Mouse (Mus musculus): ENCODE data around the gene 2900026A02Rik. TPM values are rescaled to one million over a fixed set of nuclear protein-coding genes. Genes with fewer than 3 reads are reported as not detected.

Gene 2900026A02Rik
- polyA plus RNA-seq, 1 experiment from 2014 or later = 7.2 TPM

- no peak overlapping the region for H3K4me2 ChIP-seq (replicated peaks)
- no peaks in the 10 kb centered on the region for H3K9me3 ChIP-seq
- no peak overlapping the region for H3K27ac ChIP-seq
- H3K27me3 ChIP-seq = no peaks in the 10 kb centered on the region
- 87% methylated on average over 11 of the region's 11 CpGs for WGBS
- no peak overlapping the region for H3K4me3 ChIP-seq
- H3K36me3 ChIP-seq = no peaks in the 10 kb centered on the region
- peaks cover 6% of the 10 kb centered on the region for H3K4me1 ChIP-seq
- no peak overlapping the region for H3K9ac ChIP-seq
- no peak for ATAC-seq (ENCODE audit: low FRiP score, low read depth)
These were observed 50.8 kb downstream of the 2900026A02Rik start for GRCm38 (mm10) chr5:113170064-113170754.

GRCm38 (mm10) chr5:113167733-113168132 lies 53.3 kb downstream of the 2900026A02Rik start:
- no peak overlapping the region for H3K9ac ChIP-seq
- ATAC-seq (ENCODE audit: low FRiP score, low read depth) = no peak
- H3K36me3 ChIP-seq = no peaks in the 10 kb centered on the region
- H3K4me1 ChIP-seq = peaks cover 20% of the 10 kb centered on the region
- H3K4me3 ChIP-seq = no peak overlapping the region
- no peak overlapping the region for H3K27ac ChIP-seq
- no peaks in the 10 kb centered on the region for H3K9me3 ChIP-seq
- WGBS = 38% methylated on average over 2 of the region's 2 CpGs
- no peak overlapping the region for H3K4me2 ChIP-seq (replicated peaks)
- H3K27me3 ChIP-seq = no peaks in the 10 kb centered on the region

DNA sequence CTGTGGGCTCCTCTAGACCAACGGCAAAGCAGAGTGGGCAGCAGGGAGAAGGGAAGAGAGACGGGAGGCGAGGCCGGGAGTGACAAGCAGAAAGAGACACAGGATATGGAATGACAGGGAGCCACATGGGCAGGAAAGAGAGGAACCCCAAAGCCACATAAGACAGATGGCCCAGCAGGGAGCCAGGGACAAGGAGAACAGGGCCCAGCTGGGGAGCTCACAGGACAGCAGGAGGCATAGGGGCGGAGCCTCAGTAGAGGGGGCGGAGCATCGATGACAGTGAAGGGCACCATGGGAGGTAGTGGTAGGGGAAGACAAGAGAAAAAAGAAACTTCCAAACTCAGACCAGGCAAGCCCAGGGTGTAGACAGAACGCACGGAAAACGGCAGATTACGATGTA lies 55.6 kb downstream of the 2900026A02Rik start:
- Histone ChIP-seq H3K4me3 (no peak overlapping the region), H3K27ac (peak overlapping the region; percentile 11; the same call in 1 of the 2 replicates), H3K9me3 (no peaks in the 10 kb centered on the region), H3K4me1 (peaks cover 23% of the 10 kb centered on the region), H3K9ac (no peak overlapping the region), H3K27me3 (peaks cover 2% of the 10 kb centered on the region; the same call in 1 of the 2 replicates), H3K4me2 (replicated peaks) (no peak overlapping the region), H3K36me3 (no peaks in the 10 kb centered on the region)
- no peak for ATAC-seq (ENCODE audit: low FRiP score, low read depth)
- WGBS = 46% methylated on average over 11 of the region's 11 CpGs

GRCm38 (mm10) chr5:113164873-113165441 lies 56.1 kb downstream of the 2900026A02Rik start:
- Histone ChIP-seq H3K4me1 (peaks cover 23% of the 10 kb centered on the region), H3K9ac (no peak overlapping the region), H3K4me2 (replicated peaks) (no peak overlapping the region), H3K27ac (peak overlapping the region; percentile 11; the same call in 1 of the 2 replicates), H3K27me3 (peaks cover 2% of the 10 kb centered on the region; the same call in 1 of the 2 replicates), H3K36me3 (no peaks in the 10 kb centered on the region), H3K4me3 (no peak overlapping the region), H3K9me3 (no peaks in the 10 kb centered on the region)
- WGBS = 8% methylated on average over 16 of the region's 16 CpGs
- ATAC-seq (ENCODE audit: low FRiP score, low read depth) = peak; percentile 82

- Histone ChIP-seq H3K27me3 (peaks cover 2% of the 10 kb centered on the region; the same call in 1 of the 2 replicates), H3K9me3 (no peaks in the 10 kb centered on the region), H3K36me3 (no peaks in the 10 kb centered on the region), H3K9ac (no peak overlapping the region), H3K4me2 (replicated peaks) (0 out of 2 replicates have a peak overlapping the region, but pooled peaks have one; percentile 11), H3K27ac (no peak overlapping the region), H3K4me1 (peaks cover 23% of the 10 kb centered on the region), H3K4me3 (no peak overlapping the region)
- ATAC-seq (ENCODE audit: low FRiP score, low read depth) = peak; percentile 60
- WGBS = 22% methylated on average over 9 of the region's 9 CpGs
These were observed 56.6 kb downstream of the 2900026A02Rik start for GRCm38 (mm10) chr5:113164448-113164847.

DNA sequence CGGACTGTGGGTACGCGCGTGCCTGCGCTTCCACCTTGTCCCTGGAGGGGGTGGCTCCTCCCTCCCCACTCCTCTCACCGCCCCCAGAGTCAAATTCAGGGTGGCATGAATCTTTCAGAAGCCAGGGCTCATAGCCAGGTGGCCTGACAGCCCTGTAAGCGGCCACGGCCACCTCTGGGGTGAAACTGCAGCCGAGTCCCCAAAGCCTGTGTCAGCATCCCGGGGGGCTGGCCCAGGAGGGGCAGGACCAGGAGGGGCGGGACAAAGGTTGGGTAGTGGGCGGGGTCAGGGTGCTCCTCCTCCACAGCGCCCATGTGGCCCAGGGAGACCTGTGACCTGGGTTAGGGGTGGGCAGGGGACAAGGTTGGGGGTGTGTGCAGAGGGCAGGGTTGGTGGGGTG lies 57.9 kb downstream of the 2900026A02Rik start:
- no peak for ATAC-seq (ENCODE audit: low FRiP score, low read depth)
- H3K27ac ChIP-seq = no peak overlapping the region
- peak overlapping the region; percentile 68 for H3K4me2 ChIP-seq (replicated peaks)
- H3K27me3 ChIP-seq = peaks cover 2% of the 10 kb centered on the region; the same call in 1 of the 2 replicates
- H3K9ac ChIP-seq = peak overlapping the region; percentile 56
- H3K9me3 ChIP-seq = no peaks in the 10 kb centered on the region
- H3K4me1 ChIP-seq = peaks cover 33% of the 10 kb centered on the region
- WGBS = under 1% methylated on average over 13 of the region's 13 CpGs
- no peaks in the 10 kb centered on the region for H3K36me3 ChIP-seq
- H3K4me3 ChIP-seq = peak overlapping the region; percentile 37

GRCm38 (mm10) chr5:113162699-113163098 lies 58.3 kb downstream of the 2900026A02Rik start:
- peak overlapping the region; percentile 68 for H3K4me2 ChIP-seq (replicated peaks)
- peak overlapping the region; percentile 37 for H3K4me3 ChIP-seq
- peaks cover 2% of the 10 kb centered on the region; the same call in 1 of the 2 replicates for H3K27me3 ChIP-seq
- no peak overlapping the region for H3K27ac ChIP-seq
- no peak for ATAC-seq (ENCODE audit: low FRiP score, low read depth)
- WGBS = 6% methylated on average over 9 of the region's 9 CpGs
- no peaks in the 10 kb centered on the region for H3K9me3 ChIP-seq
- H3K4me1 ChIP-seq = peaks cover 37% of the 10 kb centered on the region
- H3K36me3 ChIP-seq = no peaks in the 10 kb centered on the region
- H3K9ac ChIP-seq = peak overlapping the region; percentile 56

DNA sequence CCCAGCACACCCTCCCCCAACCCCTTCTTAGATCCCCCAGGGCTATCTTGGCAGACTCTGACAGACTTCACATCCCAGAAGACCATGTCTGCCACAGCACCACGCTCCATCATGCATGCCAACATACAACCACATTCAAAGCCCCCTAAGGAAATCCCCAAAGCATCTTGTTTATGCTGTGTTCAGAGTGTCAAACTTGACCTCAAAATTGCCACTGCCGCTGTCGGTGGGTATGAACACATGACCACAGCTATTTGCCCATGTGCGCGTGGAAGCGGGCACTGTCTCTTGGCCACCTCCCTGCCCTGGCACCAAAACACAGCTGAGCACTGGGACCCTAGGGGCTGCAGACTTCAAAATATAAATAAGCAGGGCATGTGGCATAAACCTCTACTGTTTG lies 59.5 kb downstream of the 2900026A02Rik start:
- H3K4me1 ChIP-seq = peaks cover 43% of the 10 kb centered on the region
- WGBS = 89% methylated on average over 6 of the region's 6 CpGs
- H3K36me3 ChIP-seq = no peaks in the 10 kb centered on the region
- H3K9ac ChIP-seq = no peak overlapping the region
- no peak overlapping the region for H3K27ac ChIP-seq
- no peak overlapping the region for H3K4me3 ChIP-seq
- H3K9me3 ChIP-seq = no peaks in the 10 kb centered on the region
- no peak overlapping the region for H3K4me2 ChIP-seq (replicated peaks)
- H3K27me3 ChIP-seq = peaks cover 2% of the 10 kb centered on the region; the same call in 1 of the 2 replicates
- no peak for ATAC-seq (ENCODE audit: low FRiP score, low read depth)

- WGBS = 66% methylated on average over 10 of the region's 10 CpGs
These were observed 60.7 kb downstream of the 2900026A02Rik start for GRCm38 (mm10) chr5:113160320-113160719.

DNA sequence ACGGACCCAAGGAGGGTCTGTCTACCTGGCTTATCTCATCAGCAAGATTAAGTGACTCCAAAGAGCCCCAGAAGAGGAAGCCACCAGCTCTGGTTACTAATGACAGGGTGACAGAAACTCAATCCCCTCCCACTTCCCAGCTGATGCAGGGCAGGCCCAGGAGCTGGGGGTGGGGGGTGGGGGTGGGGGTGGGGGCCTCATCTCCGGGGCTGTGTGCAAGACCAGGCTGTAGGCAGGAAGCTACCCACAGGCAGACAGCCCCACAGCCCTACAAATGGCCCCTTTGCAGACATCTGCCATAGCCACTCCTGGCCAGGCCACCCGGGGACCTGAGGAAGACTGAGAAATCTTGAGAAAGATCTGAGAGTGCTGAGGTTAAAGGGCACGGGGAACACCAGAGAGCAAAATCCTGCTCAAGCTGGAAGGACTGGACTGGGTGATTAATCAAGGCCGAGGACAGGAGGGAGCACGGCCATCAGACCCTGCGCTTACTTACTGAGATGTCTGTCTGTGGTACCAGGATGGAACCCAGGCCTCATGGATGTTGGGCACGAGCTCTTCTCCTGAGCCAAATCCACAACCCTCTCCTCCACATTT lies 62.2 kb downstream of the 2900026A02Rik start:
- H3K4me1 ChIP-seq = peaks cover 43% of the 10 kb centered on the region
- no peak overlapping the region for H3K27ac ChIP-seq
- no peak overlapping the region for H3K9ac ChIP-seq

More at GRCm38 (mm10) chr5:113160320-113160719, 60.7 kb downstream of the 2900026A02Rik start:
- Histone ChIP-seq H3K9me3 (no peaks in the 10 kb centered on the region), H3K27ac (no peak overlapping the region), H3K9ac (no peak overlapping the region), H3K4me3 (no peak overlapping the region), H3K36me3 (no peaks in the 10 kb centered on the region), H3K27me3 (peaks cover 2% of the 10 kb centered on the region; the same call in 1 of the 2 replicates), H3K4me2 (replicated peaks) (no peak overlapping the region), H3K4me1 (peaks cover 45% of the 10 kb centered on the region)
- no peak for ATAC-seq (ENCODE audit: low FRiP score, low read depth)

DNA sequence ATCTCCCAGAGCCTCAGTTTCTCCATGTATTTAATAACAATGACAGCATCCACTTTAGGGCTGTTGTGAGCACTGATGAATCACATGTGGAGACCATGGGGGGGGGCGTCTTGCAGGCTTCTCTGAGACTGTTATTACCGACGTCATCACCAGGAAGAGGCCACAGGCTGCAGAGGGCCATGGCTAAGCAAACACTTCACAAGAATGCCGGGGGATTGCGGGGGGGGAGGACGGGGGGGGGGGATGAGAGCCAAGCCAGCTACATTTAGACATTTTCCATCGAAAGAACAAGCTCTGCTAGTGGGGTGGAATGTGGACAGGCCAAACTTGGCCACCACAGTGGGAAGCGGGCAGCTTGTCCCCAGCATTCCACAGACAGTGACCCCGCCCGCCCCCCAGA lies 63.4 kb downstream of the 2900026A02Rik start:
- H3K4me2 ChIP-seq (replicated peaks) = no peak overlapping the region
- no peak overlapping the region for H3K9ac ChIP-seq
- no peaks in the 10 kb centered on the region for H3K9me3 ChIP-seq
- WGBS = 38% methylated on average over 10 of the region's 10 CpGs
- H3K27ac ChIP-seq = 0 out of 2 replicates have a peak overlapping the region, but pooled peaks have one; percentile 15
- no peaks in the 10 kb centered on the region for H3K36me3 ChIP-seq
- peaks cover 48% of the 10 kb centered on the region for H3K4me1 ChIP-seq
- H3K27me3 ChIP-seq = peaks cover 2% of the 10 kb centered on the region; the same call in 1 of the 2 replicates
- no peak for ATAC-seq (ENCODE audit: low FRiP score, low read depth)
- H3K4me3 ChIP-seq = no peak overlapping the region

More for the DNA sequence above, 62.2 kb downstream of the 2900026A02Rik start:
- no peaks in the 10 kb centered on the region for H3K36me3 ChIP-seq
- 27% methylated on average over 8 of the region's 8 CpGs for WGBS
- peaks cover 2% of the 10 kb centered on the region; the same call in 1 of the 2 replicates for H3K27me3 ChIP-seq
- H3K9me3 ChIP-seq = no peaks in the 10 kb centered on the region
- no peak for ATAC-seq (ENCODE audit: low FRiP score, low read depth)
- H3K4me3 ChIP-seq = no peak overlapping the region
- no peak overlapping the region for H3K4me2 ChIP-seq (replicated peaks)

- Histone ChIP-seq H3K27me3 (peaks cover 2% of the 10 kb centered on the region; the same call in 1 of the 2 replicates), H3K9me3 (no peaks in the 10 kb centered on the region), H3K9ac (no peak overlapping the region), H3K4me1 (peaks cover 47% of the 10 kb centered on the region), H3K36me3 (no peaks in the 10 kb centered on the region), H3K27ac (0 out of 2 replicates have a peak overlapping the region, but pooled peaks have one; percentile 15), H3K4me2 (replicated peaks) (no peak overlapping the region), H3K4me3 (no peak overlapping the region)
- no peak for ATAC-seq (ENCODE audit: low FRiP score, low read depth)
- WGBS = 72% methylated on average over 5 of the region's 5 CpGs
These were observed 64.0 kb downstream of the 2900026A02Rik start for GRCm38 (mm10) chr5:113157006-113157405.
